Mouse (Mus musculus) olfactory bulb, adult 2 months (tissue): Measurements from ENCODE around the gene Zfp106.

Experiments
- CTCF ChIP-seq: fragments of 200-500 bp; IDR thresholded peaks from 2 replicates; pipeline ENCODE4 v1.5.1; 2012; ENCODE audit warnings: low read depth, mild to moderate bottlenecking, low read length, moderate library complexity; ENCODE audit not compliant: insufficient read depth
- POLR2A ChIP-seq: fragments of 200-500 bp; IDR thresholded peaks from 2 replicates; pipeline ENCODE4 v1.6.1; 2012; ENCODE audit warnings: mild to moderate bottlenecking, low read depth, low read length, moderate library complexity; ENCODE audit not compliant: insufficient read depth

GRCm38 (mm10) chr2:120501931-120502604, 61.6 kb downstream of the Zfp106 start:
- TF ChIP-seq CTCF (no peak), POLR2A (no peak)
